Mouse (Mus musculus): Measurements from ENCODE around the gene Zbtb48. TPM values are rescaled to one million over a fixed set of nuclear protein-coding genes. Genes with fewer than 3 reads are reported as not detected.
A peak's percentile ranks its signal among the peaks of the same experiment; 100 is the strongest.

Zbtb48 gene
- polyA plus RNA-seq, 1 experiment from 2014 or later = 22.1 TPM

- Histone ChIP-seq H3K4me1 (peaks cover 23% of the 10 kb centered on the region), H3K9me3 (no peaks in the 10 kb centered on the region), H3K27me3 (replicated peaks) (no peaks in the 10 kb centered on the region), H3K9ac (no peak overlapping the region), H3K27ac (no peak overlapping the region), H3K4me2 (no peak overlapping the region), H3K4me3 (no peak overlapping the region), H3K36me3 (replicated peaks) (peaks cover 15% of the 10 kb centered on the region)
- WGBS = 29% methylated on average over 8 of the region's 9 CpGs
- 0 out of 2 replicates have a peak, but pooled peaks have one; percentile 3 for ATAC-seq (replicated peaks)
Measured at GRCm38 (mm10) chr4:151983560-151983959, 43.9 kb downstream of the Zbtb48 start.

GRCm38 (mm10) chr4:151983043-151983442, 44.4 kb downstream of the Zbtb48 start:
- Histone ChIP-seq H3K4me2 (no peak overlapping the region), H3K27me3 (replicated peaks) (no peaks in the 10 kb centered on the region), H3K4me3 (no peak overlapping the region), H3K9me3 (no peaks in the 10 kb centered on the region), H3K4me1 (peaks cover 19% of the 10 kb centered on the region), H3K27ac (no peak overlapping the region), H3K9ac (no peak overlapping the region), H3K36me3 (replicated peaks) (peaks cover 15% of the 10 kb centered on the region)
- ATAC-seq (replicated peaks) = no peak
- 60% methylated on average over 17 of the region's 17 CpGs for WGBS

DNA sequence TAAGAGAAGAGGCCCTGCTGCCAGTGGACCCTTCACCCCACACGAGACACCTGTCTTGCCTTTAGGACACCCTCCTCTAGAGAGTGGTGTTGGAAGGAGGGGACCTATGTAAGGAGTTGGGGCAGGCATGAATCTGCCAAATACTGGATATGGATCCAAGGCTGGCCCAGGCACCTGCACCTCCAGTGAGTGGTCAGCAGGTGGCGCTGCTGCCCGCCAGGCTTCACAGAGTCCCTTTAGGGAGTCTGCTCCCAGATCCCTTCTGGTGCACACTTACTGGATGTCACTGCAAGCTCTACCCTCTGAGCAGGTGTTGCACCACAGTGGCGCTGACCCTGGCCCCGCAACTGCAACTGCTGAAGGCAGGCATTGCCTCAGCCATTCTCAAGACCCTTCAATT, 46.1 kb downstream of the Zbtb48 start:
- peaks cover 4% of the 10 kb centered on the region; the same call in 1 of the 2 replicates for H3K4me1 ChIP-seq
- H3K9me3 ChIP-seq = no peaks in the 10 kb centered on the region
- H3K4me2 ChIP-seq = no peak overlapping the region
- peak; percentile 56 for ATAC-seq (replicated peaks)
- H3K27ac ChIP-seq = no peak overlapping the region
- H3K27me3 ChIP-seq (replicated peaks) = no peaks in the 10 kb centered on the region
- peaks cover 22% of the 10 kb centered on the region for H3K36me3 ChIP-seq (replicated peaks)
- no peak overlapping the region for H3K4me3 ChIP-seq
- H3K9ac ChIP-seq = no peak overlapping the region
- 13% methylated on average over 5 of the region's 5 CpGs for WGBS

GRCm38 (mm10) chr4:151980699-151981098, 46.8 kb downstream of the Zbtb48 start:
- Histone ChIP-seq H3K27me3 (replicated peaks) (no peaks in the 10 kb centered on the region), H3K9ac (no peak overlapping the region), H3K27ac (no peak overlapping the region), H3K4me2 (no peak overlapping the region), H3K4me3 (no peak overlapping the region), H3K9me3 (no peaks in the 10 kb centered on the region), H3K4me1 (peaks cover 4% of the 10 kb centered on the region; the same call in 1 of the 2 replicates), H3K36me3 (replicated peaks) (peaks cover 22% of the 10 kb centered on the region)
- no peak for ATAC-seq (replicated peaks)
- WGBS = 81% methylated on average over 8 of the region's 8 CpGs

DNA sequence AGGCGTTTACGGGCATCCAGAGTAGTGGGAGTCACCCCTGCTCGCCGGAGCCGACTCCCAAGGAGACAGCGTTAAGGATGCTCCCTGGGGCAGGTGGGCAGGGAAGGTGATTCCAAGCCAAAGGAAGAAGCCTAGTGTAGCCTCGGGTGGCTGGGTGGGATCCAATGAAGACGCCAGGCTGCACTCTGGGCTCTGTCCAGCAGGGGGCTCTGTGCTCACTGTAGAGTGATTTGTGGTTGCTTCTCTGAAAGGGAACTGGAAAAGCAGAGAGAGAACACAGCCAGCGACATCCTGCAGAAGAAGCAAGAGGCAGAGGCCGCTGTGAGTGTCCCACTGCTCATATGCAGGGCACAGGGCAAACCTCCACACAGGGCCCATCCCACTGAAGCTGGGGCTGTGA, 49.7 kb downstream of the Zbtb48 start:
- Histone ChIP-seq H3K9ac (no peak overlapping the region), H3K4me1 (peaks cover 4% of the 10 kb centered on the region; the same call in 1 of the 2 replicates), H3K4me3 (no peak overlapping the region), H3K27ac (0 out of 2 replicates have a peak overlapping the region, but pooled peaks have one; percentile 4), H3K9me3 (no peaks in the 10 kb centered on the region), H3K27me3 (replicated peaks) (no peaks in the 10 kb centered on the region), H3K36me3 (replicated peaks) (peaks cover 34% of the 10 kb centered on the region), H3K4me2 (no peak overlapping the region)
- no peak for ATAC-seq (replicated peaks)
- 41% methylated on average over 10 of the region's 10 CpGs for WGBS

DNA sequence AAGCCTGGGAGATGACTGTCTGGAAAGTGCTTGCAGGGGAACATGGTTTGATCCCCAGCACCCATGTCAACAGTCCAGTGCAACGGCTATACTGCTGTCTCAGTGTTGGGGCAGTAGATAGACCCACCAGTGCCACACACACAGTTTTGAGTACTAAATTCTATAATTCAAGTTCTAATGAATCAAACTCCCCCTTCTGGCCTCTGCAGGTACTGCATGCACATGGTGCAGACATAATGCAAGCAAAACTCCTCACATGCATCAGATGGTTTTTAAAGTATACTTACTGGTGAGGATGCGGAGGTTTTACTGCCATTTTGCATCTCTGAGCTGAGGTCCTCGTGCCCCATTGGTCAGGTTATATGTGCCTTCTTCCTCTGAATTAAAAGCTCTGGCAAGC, 52.0 kb downstream of the Zbtb48 start:
- peaks cover 30% of the 10 kb centered on the region for H3K36me3 ChIP-seq (replicated peaks)
- no peaks in the 10 kb centered on the region for H3K9me3 ChIP-seq
- ATAC-seq (replicated peaks) = no peak
- no peak overlapping the region for H3K27ac ChIP-seq
- WGBS = 98% methylated on average over 3 of the region's 3 CpGs
- H3K4me1 ChIP-seq = no peaks in the 10 kb centered on the region; the same call in 1 of the 2 replicates
- H3K4me3 ChIP-seq = no peak overlapping the region
- H3K4me2 ChIP-seq = no peak overlapping the region
- no peak overlapping the region for H3K9ac ChIP-seq
- H3K27me3 ChIP-seq (replicated peaks) = no peaks in the 10 kb centered on the region

GRCm38 (mm10) chr4:151972221-151972967, 55.1 kb downstream of the Zbtb48 start:
- H3K9me3 ChIP-seq = no peaks in the 10 kb centered on the region
- no peak overlapping the region for H3K27ac ChIP-seq
- no peaks in the 10 kb centered on the region for H3K4me1 ChIP-seq
- H3K9ac ChIP-seq = no peak overlapping the region
- 69% methylated on average over 10 of the region's 10 CpGs for WGBS
- no peak overlapping the region for H3K4me2 ChIP-seq
- H3K4me3 ChIP-seq = no peak overlapping the region
- no peak for ATAC-seq (replicated peaks)
- H3K27me3 ChIP-seq (replicated peaks) = no peaks in the 10 kb centered on the region
- peaks cover 24% of the 10 kb centered on the region; the same call in 1 of the 2 replicates for H3K36me3 ChIP-seq (replicated peaks)

Other genes with a start within 250 kb of the Zbtb48 start
- gene Camta1, start 165.8 kb downstream of the Zbtb48 start, polyA plus RNA-seq (2015; fragmentation: Nextera tagmentation; extraction: Ambion mirVana) = 145 and 156 TPM in 2 replicates
- 89.4 and 92.5 TPM in 2 replicates for gene Dnajc11, start 94.0 kb downstream of the Zbtb48 start, polyA plus RNA-seq (2015; fragmentation: Nextera tagmentation; extraction: Ambion mirVana)
- 38.3 and 39.5 TPM in 2 replicates for gene Thap3, start 38.7 kb downstream of the Zbtb48 start, polyA plus RNA-seq (2015; fragmentation: Nextera tagmentation; extraction: Ambion mirVana)
- gene Phf13, start 31.4 kb downstream of the Zbtb48 start, polyA plus RNA-seq (2015; fragmentation: Nextera tagmentation; extraction: Ambion mirVana) = 22.5 and 22.7 TPM in 2 replicates
- 3.6 and 4.0 TPM in 2 replicates for gene Klhl21, start 18.9 kb downstream of the Zbtb48 start, polyA plus RNA-seq (2015; fragmentation: Nextera tagmentation; extraction: Ambion mirVana)
- 1.5 and 1.6 TPM in 2 replicates for gene Tas1r1, start 10.9 kb upstream of the Zbtb48 start, polyA plus RNA-seq (2015; fragmentation: Nextera tagmentation; extraction: Ambion mirVana)
- gene Nol9, start 11.7 kb upstream of the Zbtb48 start, polyA plus RNA-seq (2015; fragmentation: Nextera tagmentation; extraction: Ambion mirVana) = 25.4 and 27.4 TPM in 2 replicates
- gene Plekhg5, start 44.8 kb upstream of the Zbtb48 start, polyA plus RNA-seq (2015; fragmentation: Nextera tagmentation; extraction: Ambion mirVana) = 12.3 and 12.5 TPM in 2 replicates
- gene Tnfrsf25, start 88.3 kb upstream of the Zbtb48 start, polyA plus RNA-seq (2015; fragmentation: Nextera tagmentation; extraction: Ambion mirVana) = 0.80 and 1.0 TPM in 2 replicates
- gene Espn, start 124.7 kb upstream of the Zbtb48 start, polyA plus RNA-seq (2015; fragmentation: Nextera tagmentation; extraction: Ambion mirVana) = 0.13 and 0.19 TPM in 2 replicates
- not detected in 2 replicates for gene Hes2, start 131.2 kb upstream of the Zbtb48 start, polyA plus RNA-seq (2015; fragmentation: Nextera tagmentation; extraction: Ambion mirVana)
- 409 and 418 TPM in 2 replicates for gene Acot7, start 150.5 kb upstream of the Zbtb48 start, polyA plus RNA-seq (2015; fragmentation: Nextera tagmentation; extraction: Ambion mirVana)
- 15.6 and 16.6 TPM in 2 replicates for gene Gpr153, start 246.6 kb upstream of the Zbtb48 start, polyA plus RNA-seq (2015; fragmentation: Nextera tagmentation; extraction: Ambion mirVana)

All from midbrain, embryonic 15.5 days (tissue).